Mouse (Mus musculus) kidney, adult 2 months (tissue): Measurements from ENCODE around the gene Plekhm1.

ENCODE experiments used
- CTCF ChIP-seq: fragments of 200-500 bp; conservative IDR thresholded peaks from 2 replicates; pipeline ENCODE4 v1.5.1; 2011; ENCODE audit warnings: low read depth, mild to moderate bottlenecking, control low read depth, low read length, moderate library complexity, mixed read lengths; ENCODE audit not compliant: insufficient read depth, insufficient read length
- POLR2A ChIP-seq: fragments of 200-500 bp; IDR thresholded peaks from one replicate; pipeline ENCODE4 v1.6.1; 2011; ENCODE audit warnings: low read depth, low read length, control low read depth

GRCm38 (mm10) chr11:103343063-103343462, 69.4 kb downstream of the Plekhm1 start:
- TF ChIP-seq POLR2A: no peak
- no peak for TF ChIP-seq CTCF
